Mouse (Mus musculus): ENCODE data around the gene Gfod1. TPM values are rescaled to one million over a fixed set of nuclear protein-coding genes. Genes with fewer than 3 reads are reported as not detected.
A peak's percentile ranks its signal among the peaks of the same experiment; 100 is the strongest.

Gfod1 gene
- total and polyA plus RNA-seq, 2 experiments from 2014 or later: 2.4 to 22.4 TPM

DNA sequence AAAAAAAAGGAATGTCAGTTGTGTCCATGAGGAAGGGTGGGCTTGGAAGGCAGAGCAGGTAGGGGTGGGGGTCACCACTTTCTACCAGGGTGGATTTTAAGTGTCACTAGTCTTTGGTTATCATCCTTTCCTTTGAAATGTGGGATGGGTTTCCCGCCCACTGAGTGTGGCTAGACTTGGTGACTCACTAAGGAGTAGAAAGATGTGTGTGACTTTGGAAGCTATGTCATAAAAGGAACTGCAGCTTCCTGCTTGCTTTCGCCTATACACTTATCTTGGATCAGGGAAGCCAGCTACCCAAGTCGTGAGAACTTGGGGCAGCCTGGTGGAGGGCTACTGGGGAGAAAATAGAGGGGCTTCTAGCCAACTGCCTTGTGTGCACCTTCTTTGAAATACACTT is 15.4 kb upstream of the Gfod1 start:
- Histone ChIP-seq H3K4me2 (ENCODE audit: low read depth, low read length, poor library complexity, severe bottlenecking) (no peak overlapping the region), H3K4me1 (ENCODE audit: insufficient read depth, low read length) (no peaks in the 10 kb centered on the region), H3K36me3 (ENCODE audit: insufficient read depth, low read length) (no peaks in the 10 kb centered on the region), H3K27me3 (ENCODE audit: insufficient read depth, low read length) (no peaks in the 10 kb centered on the region), H3K9ac (replicated peaks; ENCODE audit: low read length, poor library complexity, severe bottlenecking) (no peak overlapping the region), H3K27ac (ENCODE audit: low read depth, low read length) (no peak overlapping the region), H3K9me3 (ENCODE audit: low read length) (no peaks in the 10 kb centered on the region), H3K4me3 (ENCODE audit: low read depth, low read length) (no peak overlapping the region)
- DNase-seq (ENCODE audit: low spot score) (no peak), ATAC-seq (ENCODE audit: low FRiP score) (no peak)
- 76% methylated on average over 3 of the region's 3 CpGs for WGBS
- no peak for TF ChIP-seq CTCF (IDR thresholded peaks at IDR 0.05)

DNA sequence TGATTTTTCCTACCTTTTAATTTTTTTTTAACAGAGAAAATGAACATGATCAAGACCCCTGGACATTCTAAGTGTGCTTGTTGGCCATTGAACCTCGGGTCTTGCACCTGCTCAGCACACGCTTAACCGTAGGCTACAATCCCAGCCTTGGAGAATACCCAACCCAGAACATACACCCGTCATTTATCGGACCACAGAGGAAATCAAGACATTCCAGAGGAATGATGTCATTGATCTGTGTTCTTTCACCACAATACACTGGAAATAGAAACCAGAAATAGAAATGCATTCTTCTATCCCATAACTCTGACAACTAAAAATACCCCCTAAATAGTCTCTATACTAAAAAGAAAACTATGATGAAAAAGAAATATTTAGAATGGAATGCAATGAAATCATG is 13.4 kb upstream of the Gfod1 start:
- no peak overlapping the region for H3K27ac ChIP-seq (ENCODE audit: low read depth, low read length)
- WGBS: 80% methylated on average over 5 of the region's 5 CpGs
- H3K4me2 ChIP-seq (ENCODE audit: low read depth, low read length, poor library complexity, severe bottlenecking): no peak overlapping the region
- no peak overlapping the region for H3K4me3 ChIP-seq (ENCODE audit: low read depth, low read length)
- no peak for TF ChIP-seq CTCF (IDR thresholded peaks at IDR 0.05)
- H3K27me3 ChIP-seq (ENCODE audit: insufficient read depth, low read length): no peaks in the 10 kb centered on the region
- H3K4me1 ChIP-seq (ENCODE audit: insufficient read depth, low read length): no peaks in the 10 kb centered on the region
- no peaks in the 10 kb centered on the region for H3K9me3 ChIP-seq (ENCODE audit: low read length)
- no peaks in the 10 kb centered on the region for H3K36me3 ChIP-seq (ENCODE audit: insufficient read depth, low read length)
- ATAC-seq (ENCODE audit: low FRiP score) (no peak), DNase-seq (ENCODE audit: low spot score) (no peak)
- no peak overlapping the region for H3K9ac ChIP-seq (replicated peaks; ENCODE audit: low read length, poor library complexity, severe bottlenecking)

DNA sequence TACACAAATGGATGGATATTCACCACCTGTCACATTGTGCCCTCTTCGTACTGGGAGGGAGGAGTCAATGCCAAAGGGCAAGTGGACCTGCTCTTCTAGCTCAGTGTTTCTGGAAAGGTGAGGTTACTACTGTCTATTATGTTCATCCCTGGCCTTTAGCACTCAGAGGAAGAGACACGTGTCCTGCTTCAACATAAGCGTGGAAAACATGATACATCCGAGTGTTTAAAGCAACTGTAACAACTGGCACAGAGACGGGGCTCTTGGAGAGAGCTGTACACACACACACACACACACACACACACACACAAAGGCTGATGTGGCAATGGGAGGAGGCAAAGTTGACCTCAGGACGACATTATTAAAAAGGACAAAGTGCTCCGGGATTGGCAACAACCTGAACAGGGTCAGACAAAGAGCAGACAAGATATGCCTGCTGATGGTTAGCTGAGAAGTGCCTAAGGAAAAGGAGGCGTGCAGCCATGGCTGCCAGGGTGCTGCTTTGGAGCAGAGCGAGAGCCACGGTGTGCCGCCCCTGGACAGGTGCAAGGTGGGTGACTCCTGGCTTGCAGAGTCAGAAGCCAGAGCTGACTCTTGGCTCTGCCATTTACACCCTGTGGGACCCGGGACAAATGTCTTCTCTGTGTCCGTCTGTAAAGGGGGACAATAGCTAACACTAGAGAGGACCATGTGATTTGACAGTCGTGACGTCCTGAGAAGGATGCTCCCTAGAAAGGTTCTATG is 1.4 kb upstream of the Gfod1 start:
- 0 out of 2 replicates have a peak overlapping the region, but pooled peaks have one; percentile 64 for H3K4me2 ChIP-seq (ENCODE audit: low read depth, low read length, poor library complexity, severe bottlenecking)
- no peak for DNase-seq (ENCODE audit: low spot score)
- H3K9ac ChIP-seq (replicated peaks; ENCODE audit: low read length, poor library complexity, severe bottlenecking): no peak overlapping the region
- peaks cover 16% of the 10 kb centered on the region; the same call in 1 of the 2 replicates for H3K4me1 ChIP-seq (ENCODE audit: insufficient read depth, low read length)
- WGBS: 72% methylated on average over 15 of the region's 15 CpGs
- H3K4me3 ChIP-seq (ENCODE audit: low read depth, low read length): no peak overlapping the region
- no peaks in the 10 kb centered on the region for H3K27me3 ChIP-seq (ENCODE audit: insufficient read depth, low read length)
- no peak for TF ChIP-seq CTCF (IDR thresholded peaks at IDR 0.05)
- H3K9me3 ChIP-seq (ENCODE audit: low read length): no peaks in the 10 kb centered on the region
- no peak overlapping the region for H3K27ac ChIP-seq (ENCODE audit: low read depth, low read length)
- no peaks in the 10 kb centered on the region for H3K36me3 ChIP-seq (ENCODE audit: insufficient read depth, low read length)
- no peak for ATAC-seq (ENCODE audit: low FRiP score)

DNA sequence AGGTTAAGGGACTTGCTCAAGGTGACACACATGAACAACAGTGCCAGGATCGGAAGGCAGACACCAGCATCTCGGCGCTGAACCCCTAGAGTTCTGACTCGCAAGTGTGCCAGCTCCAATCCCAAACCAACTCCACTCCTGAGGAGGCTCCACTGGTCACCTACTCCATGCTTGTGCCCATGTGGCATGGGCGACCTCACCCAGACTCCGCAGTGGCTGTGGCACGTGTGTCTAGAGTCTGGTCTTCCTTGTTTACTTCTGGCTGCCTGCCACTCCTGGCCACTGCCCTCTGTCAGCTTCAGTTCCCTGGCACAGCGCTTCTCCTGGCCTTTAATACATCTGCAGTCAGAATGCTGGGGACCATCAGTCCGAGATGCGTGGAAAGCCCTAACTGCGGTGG is 728 bp upstream of the Gfod1 start:
- no peaks in the 10 kb centered on the region for H3K9me3 ChIP-seq (ENCODE audit: low read length)
- H3K4me2 ChIP-seq (ENCODE audit: low read depth, low read length, poor library complexity, severe bottlenecking): peak overlapping the region; percentile 64
- peak overlapping the region; percentile 69 for H3K9ac ChIP-seq (replicated peaks; ENCODE audit: low read length, poor library complexity, severe bottlenecking)
- ATAC-seq (ENCODE audit: low FRiP score) (0 out of 2 replicates have a peak, but pooled peaks have one; percentile 27), DNase-seq (ENCODE audit: low spot score) (peak; percentile 72)
- no peaks in the 10 kb centered on the region for H3K36me3 ChIP-seq (ENCODE audit: insufficient read depth, low read length)
- WGBS: 14% methylated on average over 11 of the region's 11 CpGs
- H3K4me1 ChIP-seq (ENCODE audit: insufficient read depth, low read length): peaks cover 19% of the 10 kb centered on the region; the same call in 1 of the 2 replicates
- H3K4me3 ChIP-seq (ENCODE audit: low read depth, low read length): peak overlapping the region; percentile 74
- no peaks in the 10 kb centered on the region for H3K27me3 ChIP-seq (ENCODE audit: insufficient read depth, low read length)
- TF ChIP-seq CTCF (IDR thresholded peaks at IDR 0.05): peak; percentile 50
- H3K27ac ChIP-seq (ENCODE audit: low read depth, low read length): peak overlapping the region; percentile 82; the same call in 1 of the 2 replicates

DNA sequence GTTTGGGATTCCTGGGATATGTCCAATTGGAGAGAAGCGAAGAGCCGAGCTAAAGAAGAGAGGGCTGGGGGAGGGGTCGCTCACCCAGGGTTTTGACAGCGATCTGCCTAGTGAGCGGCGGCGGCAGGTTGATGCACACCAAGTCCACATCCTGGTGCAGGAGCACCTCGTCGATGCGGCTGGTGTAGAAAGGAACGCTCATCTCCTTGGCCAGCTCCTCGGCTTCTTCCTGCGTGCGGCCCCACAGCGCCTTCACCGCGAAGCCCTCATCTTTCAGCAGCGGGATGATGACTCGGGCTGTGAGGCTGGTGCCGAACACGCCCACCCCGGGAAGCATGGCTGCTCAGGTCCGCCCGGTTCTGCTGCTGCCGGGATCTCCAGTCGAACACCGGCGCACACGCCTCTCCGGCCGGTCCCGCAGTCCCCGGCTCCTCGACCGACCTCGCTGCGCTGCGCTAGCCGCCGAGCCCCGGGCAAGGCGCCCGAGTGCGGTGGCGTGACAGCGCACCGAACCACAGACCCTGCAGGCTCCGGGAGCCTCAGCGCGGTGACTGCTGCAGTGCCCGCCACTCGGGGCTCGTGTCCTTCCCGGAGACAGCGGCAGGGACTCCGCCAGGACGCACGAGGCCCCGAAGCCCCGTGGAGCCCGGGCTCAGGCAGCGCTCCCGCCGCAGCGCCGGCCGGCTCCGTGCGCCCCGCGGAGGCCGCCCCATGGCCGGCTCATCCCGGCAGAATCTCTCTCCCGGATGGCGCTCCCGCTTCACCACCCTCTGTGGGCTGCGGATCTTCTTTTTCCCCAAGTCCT is 609 bp downstream of the Gfod1 start:
- Histone ChIP-seq H3K36me3 (ENCODE audit: insufficient read depth, low read length) (no peaks in the 10 kb centered on the region), H3K9ac (replicated peaks; ENCODE audit: low read length, poor library complexity, severe bottlenecking) (peak overlapping the region; percentile 69), H3K4me3 (ENCODE audit: low read depth, low read length) (peak overlapping the region; percentile 74), H3K27ac (ENCODE audit: low read depth, low read length) (peak overlapping the region; percentile 82), H3K27me3 (ENCODE audit: insufficient read depth, low read length) (no peaks in the 10 kb centered on the region), H3K4me1 (ENCODE audit: insufficient read depth, low read length) (peaks cover 19% of the 10 kb centered on the region; the same call in 1 of the 2 replicates), H3K4me2 (ENCODE audit: low read depth, low read length, poor library complexity, severe bottlenecking) (peak overlapping the region; percentile 64), H3K9me3 (ENCODE audit: low read length) (no peaks in the 10 kb centered on the region)
- DNase-seq (ENCODE audit: low spot score): peak; percentile 44
- TF ChIP-seq CTCF (IDR thresholded peaks at IDR 0.05): no peak
- ATAC-seq (ENCODE audit: low FRiP score): peak; percentile 47
- WGBS: under 1% methylated on average over 74 of the region's 78 CpGs
